Mouse (Mus musculus): ENCODE data around the gene Sdk1. TPM values are rescaled to one million over a fixed set of nuclear protein-coding genes. Genes with fewer than 3 reads are reported as not detected.

Sdk1 gene
- total and polyA plus RNA-seq, 2 experiments from 2014 or later: 0.59 to 8.4 TPM

GRCm38 (mm10) chr5:141303746-141304145 is 62.5 kb downstream of the Sdk1 start:
- Histone ChIP-seq H3K27me3 (ENCODE audit: control insufficient read depth, insufficient read depth, low read length) (no peaks in the 10 kb centered on the region), H3K27ac (ENCODE audit: low read depth) (no peak overlapping the region), H3K9me3 (replicated peaks; ENCODE audit: control insufficient read depth, low read length) (no peaks in the 10 kb centered on the region), H3K4me2 (ENCODE audit: low read depth, low read length) (no peak overlapping the region), H3K9ac (replicated peaks; ENCODE audit: low read depth, low read length) (no peak overlapping the region), H3K36me3 (replicated peaks; ENCODE audit: control insufficient read depth, insufficient read depth, low read length) (no peaks in the 10 kb centered on the region), H3K4me1 (ENCODE audit: control insufficient read depth, insufficient read depth) (no peaks in the 10 kb centered on the region), H3K4me3 (ENCODE audit: low read depth, low read length) (no peak overlapping the region)
- TF ChIP-seq CTCF (IDR thresholded peaks at IDR 0.05; ENCODE audit: low read depth) (no peak), EP300 (IDR thresholded peaks at IDR 0.05; ENCODE audit: low read depth) (no peak)
- DNase-seq (ENCODE audit: low spot score) (no peak), ATAC-seq (ENCODE audit: insufficient read depth, low read depth) (no peak)
- WGBS: 71% methylated on average over 2 of the region's 2 CpGs

DNA sequence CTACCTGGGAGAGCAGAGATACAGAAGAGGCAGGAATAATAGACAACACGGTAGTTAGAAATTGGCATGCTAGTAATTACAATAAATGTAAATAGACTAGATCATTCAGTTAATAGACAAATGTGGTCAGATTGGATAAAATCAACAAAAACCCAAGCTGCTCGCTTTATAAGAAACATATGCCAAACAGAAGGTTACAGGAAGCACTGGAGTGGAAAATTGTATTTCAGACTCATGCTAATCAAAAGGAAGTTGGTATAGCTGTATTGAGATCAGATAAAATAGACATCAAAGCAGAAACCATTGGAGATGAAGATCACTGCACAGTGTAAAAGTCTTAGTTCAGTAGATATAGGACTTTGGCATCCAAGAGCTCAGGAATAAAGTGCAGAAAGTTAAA is 63.4 kb downstream of the Sdk1 start:
- ATAC-seq (ENCODE audit: insufficient read depth, low read depth) (no peak), DNase-seq (ENCODE audit: low spot score) (no peak)
- Histone ChIP-seq H3K9ac (replicated peaks; ENCODE audit: low read depth, low read length) (no peak overlapping the region), H3K27ac (ENCODE audit: low read depth) (no peak overlapping the region), H3K36me3 (replicated peaks; ENCODE audit: control insufficient read depth, insufficient read depth, low read length) (no peaks in the 10 kb centered on the region), H3K4me2 (ENCODE audit: low read depth, low read length) (no peak overlapping the region), H3K9me3 (replicated peaks; ENCODE audit: control insufficient read depth, low read length) (no peaks in the 10 kb centered on the region), H3K27me3 (ENCODE audit: control insufficient read depth, insufficient read depth, low read length) (no peaks in the 10 kb centered on the region), H3K4me3 (ENCODE audit: low read depth, low read length) (no peak overlapping the region), H3K4me1 (ENCODE audit: control insufficient read depth, insufficient read depth) (no peaks in the 10 kb centered on the region)
- TF ChIP-seq CTCF (IDR thresholded peaks at IDR 0.05; ENCODE audit: low read depth): no peak
- no peak for TF ChIP-seq EP300 (IDR thresholded peaks at IDR 0.05; ENCODE audit: low read depth)
- 77% methylated on average over 2 of the region's 2 CpGs for WGBS

DNA sequence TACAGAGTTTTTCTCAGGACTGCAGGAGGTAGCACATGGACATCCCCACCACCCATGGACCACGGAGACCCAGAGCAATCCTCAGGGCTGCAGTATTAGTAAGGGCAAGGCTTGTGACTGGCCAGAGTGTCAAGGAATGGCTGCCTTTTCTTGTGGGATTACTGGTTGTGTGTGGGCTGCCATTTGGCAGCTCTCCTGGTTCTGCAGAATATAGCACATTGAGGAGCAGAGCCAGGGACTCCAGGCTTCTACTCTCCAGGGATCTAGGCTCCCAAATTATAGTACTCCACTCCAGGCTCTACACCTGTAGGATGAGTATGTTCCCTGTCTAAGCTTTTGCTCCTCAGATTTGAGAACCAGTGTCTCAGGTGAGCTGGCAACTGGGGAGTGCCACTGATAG is 69.4 kb downstream of the Sdk1 start:
- DNase-seq (ENCODE audit: low spot score): no peak
- WGBS: 68% methylated on average over 1 of the region's 1 CpGs

DNA sequence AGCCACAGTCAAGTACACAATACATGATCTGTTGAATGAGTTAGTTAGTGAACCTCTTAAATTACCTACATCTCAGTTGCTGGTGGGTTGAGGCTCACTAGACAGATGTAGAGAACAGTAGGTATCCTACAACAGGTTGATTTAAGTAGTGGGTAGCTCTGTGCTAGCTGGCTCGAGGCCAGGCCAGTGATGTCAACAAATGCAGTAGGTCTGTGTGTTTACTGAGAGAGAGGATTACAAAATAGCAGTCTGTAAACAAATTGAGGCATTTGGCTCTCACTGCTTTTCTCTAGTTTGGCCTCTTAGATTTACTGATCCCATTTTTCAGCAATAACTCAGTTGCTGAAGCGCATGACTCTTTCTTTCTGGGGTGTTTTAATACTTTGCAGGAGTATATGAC is 70.5 kb downstream of the Sdk1 start:
- Histone ChIP-seq H3K27ac (ENCODE audit: low read depth) (no peak overlapping the region), H3K4me2 (ENCODE audit: low read depth, low read length) (no peak overlapping the region), H3K36me3 (replicated peaks; ENCODE audit: control insufficient read depth, insufficient read depth, low read length) (no peaks in the 10 kb centered on the region), H3K9ac (replicated peaks; ENCODE audit: low read depth, low read length) (no peak overlapping the region), H3K27me3 (ENCODE audit: control insufficient read depth, insufficient read depth, low read length) (no peaks in the 10 kb centered on the region), H3K4me3 (ENCODE audit: low read depth, low read length) (no peak overlapping the region), H3K4me1 (ENCODE audit: control insufficient read depth, insufficient read depth) (peaks cover 7% of the 10 kb centered on the region; the same call in 1 of the 2 replicates), H3K9me3 (replicated peaks; ENCODE audit: control insufficient read depth, low read length) (no peaks in the 10 kb centered on the region)
- TF ChIP-seq EP300 (IDR thresholded peaks at IDR 0.05; ENCODE audit: low read depth) (no peak), CTCF (IDR thresholded peaks at IDR 0.05; ENCODE audit: low read depth) (no peak)
- DNase-seq (ENCODE audit: low spot score): no peak
- ATAC-seq (ENCODE audit: insufficient read depth, low read depth): no peak
- 71% methylated on average over 2 of the region's 2 CpGs for WGBS

More for the DNA sequence above, 69.4 kb downstream of the Sdk1 start:
- Histone ChIP-seq H3K4me3 (ENCODE audit: low read depth, low read length) (no peak overlapping the region), H3K4me1 (ENCODE audit: control insufficient read depth, insufficient read depth) (peaks cover 7% of the 10 kb centered on the region; the same call in 1 of the 2 replicates), H3K9ac (replicated peaks; ENCODE audit: low read depth, low read length) (no peak overlapping the region), H3K27ac (ENCODE audit: low read depth) (no peak overlapping the region), H3K9me3 (replicated peaks; ENCODE audit: control insufficient read depth, low read length) (no peaks in the 10 kb centered on the region), H3K36me3 (replicated peaks; ENCODE audit: control insufficient read depth, insufficient read depth, low read length) (no peaks in the 10 kb centered on the region), H3K27me3 (ENCODE audit: control insufficient read depth, insufficient read depth, low read length) (no peaks in the 10 kb centered on the region), H3K4me2 (ENCODE audit: low read depth, low read length) (no peak overlapping the region)
- TF ChIP-seq EP300 (IDR thresholded peaks at IDR 0.05; ENCODE audit: low read depth): no peak
- no peak for TF ChIP-seq CTCF (IDR thresholded peaks at IDR 0.05; ENCODE audit: low read depth)
- no peak for ATAC-seq (ENCODE audit: insufficient read depth, low read depth)

GRCm38 (mm10) chr5:141312305-141312704 is 71.0 kb downstream of the Sdk1 start:
- DNase-seq (ENCODE audit: low spot score): no peak

GRCm38 (mm10) chr5:141317095-141317494 is 75.8 kb downstream of the Sdk1 start:
- no peaks in the 10 kb centered on the region for H3K27me3 ChIP-seq (ENCODE audit: control insufficient read depth, insufficient read depth, low read length)
- no peaks in the 10 kb centered on the region for H3K36me3 ChIP-seq (replicated peaks; ENCODE audit: control insufficient read depth, insufficient read depth, low read length)
- no peak overlapping the region for H3K4me3 ChIP-seq (ENCODE audit: low read depth, low read length)
- 64% methylated on average over 4 of the region's 4 CpGs for WGBS
- ATAC-seq (ENCODE audit: insufficient read depth, low read depth) (no peak), DNase-seq (ENCODE audit: low spot score) (no peak)
- H3K27ac ChIP-seq (ENCODE audit: low read depth): no peak overlapping the region
- H3K9me3 ChIP-seq (replicated peaks; ENCODE audit: control insufficient read depth, low read length): no peaks in the 10 kb centered on the region
- TF ChIP-seq EP300 (IDR thresholded peaks at IDR 0.05; ENCODE audit: low read depth) (no peak), CTCF (IDR thresholded peaks at IDR 0.05; ENCODE audit: low read depth) (no peak)
- H3K4me1 ChIP-seq (ENCODE audit: control insufficient read depth, insufficient read depth): peaks cover 7% of the 10 kb centered on the region; the same call in 1 of the 2 replicates
- H3K4me2 ChIP-seq (ENCODE audit: low read depth, low read length): no peak overlapping the region
- no peak overlapping the region for H3K9ac ChIP-seq (replicated peaks; ENCODE audit: low read depth, low read length)

More at GRCm38 (mm10) chr5:141312305-141312704, 71.0 kb downstream of the Sdk1 start:
- no peaks in the 10 kb centered on the region for H3K9me3 ChIP-seq (replicated peaks; ENCODE audit: control insufficient read depth, low read length)
- ATAC-seq (ENCODE audit: insufficient read depth, low read depth): no peak
- no peaks in the 10 kb centered on the region for H3K27me3 ChIP-seq (ENCODE audit: control insufficient read depth, insufficient read depth, low read length)
- no peak overlapping the region for H3K27ac ChIP-seq (ENCODE audit: low read depth)
- 58% methylated on average over 4 of the region's 4 CpGs for WGBS
- no peaks in the 10 kb centered on the region for H3K36me3 ChIP-seq (replicated peaks; ENCODE audit: control insufficient read depth, insufficient read depth, low read length)
- H3K9ac ChIP-seq (replicated peaks; ENCODE audit: low read depth, low read length): no peak overlapping the region
- H3K4me1 ChIP-seq (ENCODE audit: control insufficient read depth, insufficient read depth): peaks cover 7% of the 10 kb centered on the region; the same call in 1 of the 2 replicates
- no peak overlapping the region for H3K4me3 ChIP-seq (ENCODE audit: low read depth, low read length)
- no peak overlapping the region for H3K4me2 ChIP-seq (ENCODE audit: low read depth, low read length)
- TF ChIP-seq EP300 (IDR thresholded peaks at IDR 0.05; ENCODE audit: low read depth): no peak
- TF ChIP-seq CTCF (IDR thresholded peaks at IDR 0.05; ENCODE audit: low read depth): no peak

Data from heart, postnatal 0 days (tissue).